Mouse (Mus musculus) cerebellum, adult 2 months (tissue): ENCODE measurements around the gene Nkpd1. TPM values are rescaled to one million over a fixed set of nuclear protein-coding genes. Genes with fewer than 3 reads are reported as not detected.

Experiments
- DNase-seq, 2 experiments: peaks; one replicate each; pipeline ENCODE4 v3.0.0; 2021
- H3K27ac ChIP-seq: fragments of 200-500 bp; 2 replicates; pipeline ENCODE4 v1.5.1; 2012; ENCODE audit warnings: low read length, control low read depth, inconsistent platforms; ENCODE audit not compliant: insufficient read depth
- H3K27me3 ChIP-seq: fragments of 200-500 bp; 2 replicates; pipeline ENCODE4 v1.6.1; 2012; ENCODE audit warnings: inconsistent platforms, mild to moderate bottlenecking, low read length, moderate library complexity; ENCODE audit not compliant: control insufficient read depth, insufficient read depth
- H3K4me1 ChIP-seq: fragments of 200-500 bp; 2 replicates; pipeline ENCODE4 v1.6.1; 2011; ENCODE audit warnings: low read length; ENCODE audit not compliant: control insufficient read depth, insufficient read depth
- H3K4me3 ChIP-seq: fragments of 200-500 bp; replicated peaks from 2 replicates; pipeline ENCODE3; 2011; ENCODE audit warnings: mild to moderate bottlenecking, low read depth, low read length, control low read depth; ENCODE audit not compliant: insufficient read depth
- CTCF ChIP-seq: fragments of 200-500 bp; IDR thresholded peaks from 2 replicates; pipeline ENCODE4 v1.5.1; 2011; ENCODE audit warnings: low read depth, mild to moderate bottlenecking, control low read depth, low read length, moderate library complexity, borderline replicate concordance; ENCODE audit not compliant: insufficient read depth
- POLR2A ChIP-seq: fragments of 200-500 bp; IDR thresholded peaks from 2 replicates; pipeline ENCODE4 v1.6.1; 2011; ENCODE audit warnings: low read length, control low read depth, borderline replicate concordance; ENCODE audit not compliant: insufficient read depth
- WGBS: fragments of 180-500 bp; shearing (Covaris S2); methylation state at CpG from one replicate; pipeline ENCODE4 v1.1.7; 2018; 5-methylcytosine and 5-hydroxymethylcytosine counted together
- polyA plus RNA-seq: library from polyadenylated mRNA; depleted of rRNA; stranded (reverse); fragments of >200 nt; gene quantifications from 2 replicates; pipeline ENCODE4 v1.2.3, GENCODE M21; 2012

Nkpd1 gene
- polyA plus RNA-seq, 1 experiment, result 1.8 TPM

DNA sequence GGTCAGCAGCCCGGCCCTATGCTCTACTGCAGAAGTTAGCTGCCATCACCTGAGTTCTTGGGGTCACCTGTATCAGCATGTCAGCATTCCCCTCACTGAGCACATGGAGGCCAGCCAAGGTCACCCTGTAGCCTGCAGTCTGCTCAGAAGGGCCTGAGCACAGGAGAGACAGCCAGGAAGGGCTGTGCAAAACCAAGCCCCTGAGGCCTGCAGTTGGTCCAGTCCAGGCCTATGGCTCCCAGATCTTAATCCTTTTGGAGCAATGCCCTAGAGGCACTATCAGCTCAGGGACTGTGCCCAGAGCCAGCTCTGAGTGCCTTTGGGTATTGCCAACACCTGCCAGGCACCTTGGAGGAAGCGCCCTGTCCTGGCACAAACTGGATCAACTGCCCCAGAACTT is 39.4 kb downstream of the Nkpd1 start:
- Histone ChIP-seq H3K4me1 (peaks cover 52% of the 10 kb centered on the region), H3K27ac (peak overlapping the region; percentile 64), H3K4me3 (no peak overlapping the region), H3K27me3 (no peaks in the 10 kb centered on the region)
- 20% methylated on average over 2 of the region's 2 CpGs for WGBS
- no peak for TF ChIP-seq CTCF
- TF ChIP-seq POLR2A, result no peak
- peak in 1 of 2 experiments; percentile 69 for DNase-seq

DNA sequence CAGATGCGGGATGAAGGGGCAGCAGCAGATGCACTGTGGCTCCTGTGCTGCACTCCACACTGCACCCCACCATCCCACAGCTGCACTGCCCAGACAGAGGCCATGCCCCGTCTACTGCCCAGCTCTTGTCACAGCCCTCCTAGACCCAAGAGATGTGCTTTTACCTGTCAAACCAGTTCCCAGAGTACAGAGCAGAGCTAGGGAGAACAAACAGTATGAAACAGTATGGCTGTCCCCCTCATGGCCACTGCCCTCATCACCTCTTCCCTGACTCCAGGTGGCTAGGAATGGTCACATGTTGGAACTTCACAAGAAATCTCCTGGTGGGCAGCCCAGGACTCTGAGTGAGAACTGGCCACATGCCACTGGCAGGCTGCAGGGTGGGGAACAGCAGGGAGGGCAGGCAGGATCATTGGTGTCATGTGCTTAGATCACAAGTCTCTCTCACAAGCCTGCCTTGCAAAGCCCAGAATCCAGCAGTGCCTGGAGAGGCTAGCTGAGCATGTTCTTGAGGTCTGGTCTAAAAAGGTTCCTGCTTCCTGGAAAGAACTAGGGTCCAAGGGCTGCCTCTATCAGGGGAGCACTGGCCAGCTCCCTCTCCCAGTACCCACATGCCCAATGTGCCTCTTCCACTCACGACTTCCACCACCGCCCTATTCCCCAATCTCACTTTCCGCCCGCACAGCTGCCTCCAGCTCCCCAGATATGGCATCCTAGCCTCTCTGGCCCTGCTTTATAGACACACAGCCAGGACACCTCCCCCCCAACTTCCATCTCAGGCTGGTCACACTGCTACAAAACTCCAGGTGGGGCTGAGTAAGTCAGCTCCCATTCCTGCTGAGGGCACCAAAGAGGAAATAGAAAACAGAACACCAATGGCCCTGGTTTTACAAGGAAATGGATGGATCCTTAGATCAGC is 40.6 kb downstream of the Nkpd1 start:
- WGBS, result 73% methylated on average over 6 of the region's 6 CpGs
- Histone ChIP-seq H3K27me3 (no peaks in the 10 kb centered on the region), H3K4me3 (no peak overlapping the region), H3K27ac (peak overlapping the region; percentile 13; the same call in 1 of the 2 replicates), H3K4me1 (peaks cover 46% of the 10 kb centered on the region)
- no peak for DNase-seq
- TF ChIP-seq POLR2A (no peak), CTCF (no peak)

DNA sequence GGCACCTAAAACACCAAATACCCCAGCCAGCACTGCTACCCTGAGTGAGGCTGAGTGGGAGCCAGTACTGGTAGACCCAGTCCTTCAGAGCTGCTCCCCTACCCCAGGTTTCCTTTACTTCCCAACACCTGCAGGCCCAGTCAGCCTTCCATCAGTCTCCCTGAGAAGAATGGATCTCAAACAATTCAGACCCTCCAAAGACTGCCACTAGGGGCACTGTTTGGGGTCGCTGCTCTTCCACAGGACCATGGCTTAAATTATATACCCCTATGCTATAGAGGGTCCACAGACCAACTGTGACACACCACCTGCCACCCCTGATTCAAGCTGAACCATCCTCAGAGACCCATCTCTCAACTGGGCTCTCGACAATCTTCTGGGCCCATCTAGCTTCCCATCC is 41.3 kb downstream of the Nkpd1 start:
- Histone ChIP-seq H3K27ac (no peak overlapping the region), H3K27me3 (no peaks in the 10 kb centered on the region), H3K4me3 (no peak overlapping the region), H3K4me1 (peaks cover 44% of the 10 kb centered on the region)
- TF ChIP-seq CTCF (peak; percentile 38; the same call in 1 of the 2 replicates), POLR2A (no peak)
- WGBS, result 42% methylated on average over 2 of the region's 2 CpGs
- DNase-seq, result no peak

- peak overlapping the region; percentile 91 for H3K4me3 ChIP-seq
- WGBS, result 2% methylated on average over 11 of the region's 11 CpGs
- DNase-seq, result no peak
- H3K27ac ChIP-seq, result no peak overlapping the region
- H3K27me3 ChIP-seq, result no peaks in the 10 kb centered on the region
- peaks cover 35% of the 10 kb centered on the region for H3K4me1 ChIP-seq
- TF ChIP-seq POLR2A (0 out of 2 replicates have a peak, but pooled peaks have one; percentile 14), CTCF (no peak)
These were observed 43.0 kb downstream of the Nkpd1 start for GRCm38 (mm10) chr7:19560491-19561260.

DNA sequence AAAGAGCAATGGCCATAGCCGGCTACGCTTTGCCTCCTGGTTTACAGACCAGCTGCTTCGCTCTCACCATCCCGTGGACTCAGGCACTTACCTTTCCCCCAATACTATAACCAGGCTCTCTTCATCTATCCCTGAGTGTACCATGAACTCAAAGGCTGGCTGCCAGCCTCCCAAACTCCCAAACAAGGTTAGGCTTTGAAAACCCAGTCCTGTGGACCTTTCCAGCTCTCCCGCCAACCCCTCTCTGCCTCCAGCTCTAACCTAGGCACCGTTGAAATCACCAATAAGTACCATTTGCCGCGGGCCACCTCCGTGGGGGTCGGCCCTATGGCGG is 43.8 kb downstream of the Nkpd1 start:
- no peak for DNase-seq

GRCm38 (mm10) chr7:19561765-19562642 is 44.4 kb downstream of the Nkpd1 start:
- WGBS, result under 1% methylated on average over 100 of the region's 102 CpGs
- H3K27ac ChIP-seq, result peak overlapping the region; percentile 97
- peak overlapping the region; percentile 91 for H3K4me3 ChIP-seq
- TF ChIP-seq CTCF, result no peak
- peak; percentile 30; the same call in 1 of the 2 replicates for TF ChIP-seq POLR2A
- H3K4me1 ChIP-seq, result peaks cover 27% of the 10 kb centered on the region
- DNase-seq, result peak; percentile 89 to 94
- no peaks in the 10 kb centered on the region for H3K27me3 ChIP-seq

More for the DNA sequence above, 43.8 kb downstream of the Nkpd1 start:
- H3K27ac ChIP-seq, result peak overlapping the region; percentile 97
- H3K4me1 ChIP-seq, result peaks cover 33% of the 10 kb centered on the region
- no peaks in the 10 kb centered on the region for H3K27me3 ChIP-seq
- WGBS, result 1% methylated on average over 11 of the region's 11 CpGs
- TF ChIP-seq CTCF (no peak), POLR2A (no peak)
- peak overlapping the region; percentile 91 for H3K4me3 ChIP-seq
